Mouse (Mus musculus) ES-Bruce4 (cell line): ENCODE measurements around the gene Bcar1.

Experiments used
- CTCF ChIP-seq: IDR thresholded peaks from one replicate; pipeline ENCODE4 v1.8.1; 2011; ENCODE audit warnings: low read depth, low read length
- EP300 ChIP-seq: IDR thresholded peaks from 2 replicates; pipeline ENCODE4 v1.6.1; 2011; ENCODE audit warnings: low read depth, low read length; ENCODE audit not compliant: insufficient read depth
- POLR2A ChIP-seq: IDR thresholded peaks from one replicate; pipeline ENCODE4 v1.8.1; 2011; ENCODE audit warnings: low read length; ENCODE audit not compliant: insufficient read depth

DNA sequence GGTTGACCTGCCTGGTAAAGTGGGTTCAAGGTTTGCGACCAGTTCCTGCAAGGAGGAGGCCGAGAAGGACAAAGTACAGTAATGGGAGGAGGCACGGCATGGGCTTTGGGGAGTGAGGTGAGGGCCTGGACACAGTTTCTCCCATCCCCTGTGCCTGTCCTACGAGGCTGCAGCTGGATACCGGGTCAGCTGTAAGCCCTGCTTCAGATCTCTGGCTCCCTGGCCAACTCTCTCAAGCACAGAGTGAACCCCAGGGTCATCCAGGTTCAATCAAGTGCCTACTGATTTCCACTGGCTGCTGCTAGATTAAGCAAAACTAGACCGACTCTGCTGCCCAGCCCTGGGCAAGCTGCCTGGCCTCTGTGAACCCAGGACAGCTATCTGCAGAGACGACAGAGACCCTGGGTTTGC is 3.3 kb downstream of the Bcar1 start:
- TF ChIP-seq EP300 (no peak), CTCF (no peak), POLR2A (no peak)
